Comparison of ENCODE assay signal across 16 mouse cellular contexts in genomic region chr5:97700507-97700906, GRCm38 (mm10).
A peak's percentile ranks its signal among the peaks of the same experiment; 100 is the strongest.
DNase-seq lines count a peak whose midpoint lies in the region; ATAC-seq lines count a peak whose summit lies in the region.
"Had no signal": no experiment of that assay in that cellular context is flagged by ENCODE, and none has a peak within 500 bp of the region (broad histone marks: within the 10 kb centered on the region; RNA-seq: fewer than 3 reads in every experiment).

No protein-coding gene starts in this region.

- H3K9me3 ChIP-seq in forebrain, embryonic 14.5 days (replicated peaks; ENCODE audit: control insufficient read depth, low read length) = no peaks in the 10 kb centered on the region
- no peaks in the 10 kb centered on the region for H3K9me3 ChIP-seq in forebrain, embryonic 12.5 days
- no peaks in the 10 kb centered on the region for H3K9me3 ChIP-seq in heart, embryonic 15.5 days (replicated peaks)
- H3K9me3 ChIP-seq: heart, embryonic 13.5 days; hindbrain, embryonic 15.5 days; limb, embryonic 15.5 days had no signal

- no peak overlapping the region for H3K4me2 ChIP-seq in forebrain, embryonic 14.5 days (ENCODE audit: low read length)
- H3K4me2 ChIP-seq in forebrain, embryonic 12.5 days = no peak overlapping the region
- H3K4me2 ChIP-seq in heart, embryonic 15.5 days = no peak overlapping the region
- H3K4me2 ChIP-seq: heart, embryonic 13.5 days; hindbrain, embryonic 15.5 days; limb, embryonic 15.5 days had no signal

- no peak overlapping the region for H3K27ac ChIP-seq in forebrain, embryonic 14.5 days (ENCODE audit: low read depth, low read length)
- H3K27ac ChIP-seq in forebrain, embryonic 12.5 days = no peak overlapping the region
- peak overlapping the region; percentile 45; the same call in 1 of the 2 replicates for H3K27ac ChIP-seq in heart, embryonic 15.5 days
- H3K27ac ChIP-seq: heart, embryonic 13.5 days; hindbrain, embryonic 15.5 days; limb, embryonic 15.5 days had no signal

- no peak overlapping the region for H3K4me3 ChIP-seq in forebrain, embryonic 14.5 days (ENCODE audit: low read depth, low read length)
- H3K4me3 ChIP-seq in forebrain, embryonic 12.5 days (replicated peaks) = no peak overlapping the region
- no peak overlapping the region for H3K4me3 ChIP-seq in heart, embryonic 15.5 days
- H3K4me3 ChIP-seq: heart, embryonic 13.5 days; hindbrain, embryonic 15.5 days; limb, embryonic 15.5 days had no signal

- no peak overlapping the region for H3K9ac ChIP-seq in forebrain, embryonic 14.5 days (ENCODE audit: low read length)
- no peak overlapping the region for H3K9ac ChIP-seq in forebrain, embryonic 12.5 days
- no peak overlapping the region for H3K9ac ChIP-seq in heart, embryonic 15.5 days
- H3K9ac ChIP-seq: heart, embryonic 13.5 days; hindbrain, embryonic 15.5 days; limb, embryonic 15.5 days had no signal

- peaks cover 9% of the 10 kb centered on the region; the same call in 1 of the 2 replicates for H3K4me1 ChIP-seq in forebrain, embryonic 14.5 days (ENCODE audit: control insufficient read depth, insufficient read depth, low read length)
- no peaks in the 10 kb centered on the region; the same call in 1 of the 2 replicates for H3K4me1 ChIP-seq in forebrain, embryonic 12.5 days
- H3K4me1 ChIP-seq in heart, embryonic 15.5 days (replicated peaks) = peaks cover 9% of the 10 kb centered on the region; the same call in 1 of the 2 replicates
- H3K4me1 ChIP-seq: hindbrain, embryonic 15.5 days; limb, embryonic 15.5 days had no signal

- ATAC-seq in forebrain, embryonic 14.5 days = no peak
- ATAC-seq in forebrain, embryonic 12.5 days (ENCODE audit: low FRiP score) = no peak
- no peak for ATAC-seq in heart, embryonic 15.5 days (replicated peaks; ENCODE audit: insufficient number of reproducible peaks, insufficient read depth, low FRiP score, low read depth)
- ATAC-seq: forebrain, embryonic 16.5 days had no signal

- no peaks in the 10 kb centered on the region for H3K27me3 ChIP-seq in forebrain, embryonic 14.5 days (replicated peaks; ENCODE audit: control insufficient read depth, insufficient read depth, low read length)
- H3K27me3 ChIP-seq in forebrain, embryonic 12.5 days = no peaks in the 10 kb centered on the region
- no peaks in the 10 kb centered on the region for H3K27me3 ChIP-seq in heart, embryonic 15.5 days
- H3K27me3 ChIP-seq: heart, embryonic 13.5 days; hindbrain, embryonic 15.5 days; limb, embryonic 15.5 days had no signal

- no peaks in the 10 kb centered on the region for H3K36me3 ChIP-seq in forebrain, embryonic 14.5 days (ENCODE audit: control insufficient read depth, insufficient read depth, low read length)
- H3K36me3 ChIP-seq in forebrain, embryonic 12.5 days (replicated peaks) = no peaks in the 10 kb centered on the region
- H3K36me3 ChIP-seq in heart, embryonic 15.5 days = no peaks in the 10 kb centered on the region
- H3K36me3 ChIP-seq: heart, embryonic 13.5 days; hindbrain, embryonic 15.5 days; limb, embryonic 15.5 days had no signal

- DNase-seq in forebrain, embryonic 14.5 days (ENCODE audit: low spot score) = peak; percentile 19
- no peak for DNase-seq in heart, postnatal 25 days (ENCODE audit: low spot score)
- DNase-seq in right cerebral cortex, adult 2 months (ENCODE audit: low spot score in 2 of 2) = peak; percentile 3 to 4
- DNase-seq in right cerebral cortex, postnatal 14 days = no peak
- DNase-seq in telencephalon, adult 2 months (ENCODE audit: low read depth, low spot score) = peak; percentile 53
- DNase-seq in embryo, embryonic 9.5 days (ENCODE audit: extremely low spot score) = no peak
- DNase-seq: cerebellum, adult 2 months; kidney, adult 2 months; lung, adult 2 months; spleen, adult 18-20 months had no signal

- 72% methylated on average over 3 of the region's 3 CpGs for WGBS in forebrain, embryonic 14.5 days
- 91% methylated on average over 3 of the region's 3 CpGs for WGBS in forebrain, embryonic 12.5 days
- 32% methylated on average over 3 of the region's 3 CpGs for WGBS in heart, embryonic 15.5 days

- intact Hi-C loops in heart, postnatal 25 days (cut with DNase I) = no loop called here

Comparison
In these comparisons a context has a peak if more than half of its experiments do, and no peak if none do; other contexts are left out.
1. DNase-seq: peak in forebrain, embryonic 14.5 days (single experiment), right cerebral cortex, adult 2 months (2 of 2) and telencephalon, adult 2 months (single experiment); none in heart, postnatal 25 days (single experiment), right cerebral cortex, postnatal 14 days (single experiment) and embryo, embryonic 9.5 days (single experiment).